Mouse (Mus musculus) heart, postnatal 0 days (tissue): ENCODE measurements around the gene Gm4792.

Source experiments
- CTCF ChIP-seq: IDR thresholded peaks from 2 replicates; pipeline ENCODE4 v1.5.1; 2016; ENCODE audit warnings: antibody characterized with exemption, control low read depth, low read depth
- EP300 ChIP-seq: IDR thresholded peaks from 2 replicates; pipeline ENCODE4 v1.6.1; 2016; ENCODE audit warnings: antibody characterized with exemption, low read depth

DNA sequence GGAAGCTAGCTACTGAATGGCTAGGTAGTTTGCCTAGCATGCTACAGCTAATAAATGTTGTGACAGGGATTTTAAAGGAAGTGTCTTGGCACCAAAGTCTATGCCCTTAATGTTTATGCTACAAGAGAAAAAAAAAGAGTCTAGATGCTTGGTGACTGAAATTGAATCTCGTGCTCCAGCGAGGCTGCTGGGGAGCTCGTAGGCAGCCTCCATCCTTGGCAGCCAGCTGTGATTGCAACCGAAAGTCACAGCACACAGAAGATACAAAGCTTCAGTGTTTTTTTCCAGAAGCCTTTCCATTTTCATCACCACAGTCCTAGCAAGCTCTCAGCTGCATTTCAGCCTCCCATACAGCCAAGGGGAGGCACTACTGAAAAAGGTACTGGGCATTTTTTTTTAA, 20.1 kb upstream of the Gm4792 start:
- TF ChIP-seq CTCF, result no peak
- TF ChIP-seq EP300, result no peak
